Mouse (Mus musculus) common myeloid progenitor, adult 5-6 weeks (primary cell): ENCODE measurements around the gene Slc32a1. TPM values are rescaled to one million over a fixed set of nuclear protein-coding genes. Genes with fewer than 3 reads are reported as not detected.
A peak's percentile ranks its signal among the peaks of the same experiment; 100 is the strongest.

Experiments used
- ATAC-seq: replicated peaks from 2 replicates; pipeline ENCODE4 v1.8.0; 2016; ENCODE audit warnings: low read depth, mild to moderate bottlenecking, moderate TSS enrichment, inconsistent platforms; ENCODE audit not compliant: poor library complexity, severe bottlenecking
- total RNA-seq: library from RNA; stranded (forward); fragments of 200-1000, 187-1606 nt; gene quantifications from 2 replicates; pipeline ENCODE4 v1.2.3, GENCODE M21; 2017

Gene Slc32a1
- total RNA-seq, 1 experiment from 2014 or later: not detected

DNA sequence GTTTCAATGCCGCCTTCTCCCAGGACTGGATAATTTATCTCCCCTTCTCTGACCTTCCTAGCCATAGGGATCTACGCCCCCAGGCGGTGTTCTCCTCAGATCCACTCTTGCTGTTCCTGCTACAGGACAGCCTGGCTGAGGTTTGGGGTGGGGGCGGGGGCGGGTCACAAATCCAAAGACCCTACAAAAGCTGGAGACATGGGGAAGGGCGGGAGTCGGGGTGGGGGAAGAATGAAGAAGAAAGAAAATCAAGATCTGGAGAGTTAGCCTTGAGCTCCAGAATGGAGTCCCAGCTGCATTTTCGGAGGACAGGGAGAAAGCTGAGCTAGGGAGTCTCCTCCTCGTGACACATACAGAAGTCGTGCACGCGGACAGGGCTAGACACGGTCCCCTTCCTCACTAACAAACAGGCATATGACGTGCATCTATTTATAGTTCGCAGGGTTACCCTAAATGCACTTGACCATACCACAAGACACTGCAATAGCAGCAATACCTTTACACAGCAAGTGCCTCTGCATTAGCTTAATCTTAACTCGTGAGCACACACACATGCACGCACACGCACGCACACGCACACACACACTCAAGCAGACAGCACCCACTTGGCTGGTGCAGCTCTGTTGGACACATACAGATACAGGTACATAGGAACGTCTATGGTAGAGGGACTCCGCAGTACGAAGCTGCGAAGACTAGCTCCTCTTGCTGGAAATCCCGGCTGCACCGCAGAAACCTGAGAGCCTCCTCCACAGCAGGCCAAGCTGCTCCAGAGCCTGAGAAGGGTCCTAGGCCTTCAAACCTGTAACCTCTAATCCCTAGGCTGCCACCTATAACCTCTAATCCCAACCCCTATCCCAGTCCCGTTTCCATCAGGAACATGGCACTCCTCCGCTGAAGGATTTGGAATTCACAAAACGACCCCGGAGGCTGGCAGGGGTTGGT is 1.4 kb downstream of the Slc32a1 start:
- no peak for ATAC-seq

DNA sequence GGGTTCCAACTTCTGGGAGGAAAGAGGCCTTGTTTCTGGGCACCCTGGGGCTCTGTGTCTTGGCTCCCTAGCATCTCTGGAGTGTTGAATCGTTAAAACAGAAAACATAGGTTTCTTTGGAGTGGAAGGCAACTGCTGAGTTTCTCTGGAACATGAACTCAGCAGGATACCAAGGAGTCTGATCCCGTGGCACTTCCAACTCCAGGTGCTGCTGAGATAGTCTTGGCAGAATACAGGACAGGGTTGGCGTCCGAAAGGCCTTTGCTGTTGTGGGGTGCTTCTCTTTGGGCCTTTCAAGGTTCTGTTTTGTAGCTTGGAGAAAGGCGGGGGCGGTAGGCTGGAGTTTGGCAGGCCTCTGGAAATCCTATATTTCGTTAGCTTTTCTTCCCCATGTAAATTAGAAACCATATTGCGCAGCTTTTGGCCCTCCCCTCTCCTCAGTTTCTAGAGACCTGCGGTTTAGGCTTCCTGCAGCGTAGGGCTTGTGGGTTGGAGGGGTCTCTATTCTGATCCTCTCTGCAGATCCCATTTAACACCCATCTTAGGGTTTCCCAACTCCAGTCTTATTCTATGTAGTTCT is 2.2 kb downstream of the Slc32a1 start:
- ATAC-seq: 0 out of 2 replicates have a peak, but pooled peaks have one; percentile 4

DNA sequence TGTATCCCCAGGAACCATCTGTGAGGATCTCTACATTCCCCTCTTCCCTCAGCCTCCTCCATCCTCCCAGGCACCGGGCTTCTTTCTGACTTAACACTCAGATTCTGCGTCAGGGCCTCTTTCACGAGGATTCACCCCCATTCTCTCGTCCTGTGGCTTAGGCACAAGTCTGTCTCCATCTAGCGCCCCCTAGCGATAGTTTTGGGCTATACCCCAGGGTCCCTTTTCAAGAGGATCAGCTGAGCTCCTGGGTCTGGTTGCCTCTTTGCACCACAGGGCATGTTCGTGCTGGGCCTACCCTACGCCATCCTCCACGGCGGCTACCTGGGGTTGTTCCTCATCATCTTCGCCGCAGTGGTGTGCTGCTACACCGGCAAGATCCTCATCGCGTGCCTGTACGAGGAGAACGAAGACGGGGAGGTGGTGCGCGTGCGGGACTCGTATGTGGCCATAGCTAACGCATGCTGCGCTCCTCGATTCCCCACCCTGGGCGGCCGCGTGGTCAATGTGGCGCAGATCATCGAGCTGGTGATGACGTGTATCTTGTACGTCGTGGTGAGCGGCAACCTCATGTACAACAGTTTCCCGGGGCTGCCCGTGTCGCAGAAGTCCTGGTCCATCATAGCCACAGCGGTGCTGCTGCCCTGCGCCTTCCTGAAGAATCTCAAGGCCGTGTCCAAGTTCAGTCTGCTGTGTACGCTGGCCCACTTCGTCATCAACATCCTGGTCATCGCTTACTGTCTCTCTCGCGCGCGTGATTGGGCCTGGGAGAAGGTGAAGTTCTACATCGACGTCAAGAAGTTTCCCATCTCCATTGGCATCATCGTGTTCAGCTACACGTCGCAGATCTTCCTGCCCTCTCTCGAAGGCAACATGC is 3.2 kb downstream of the Slc32a1 start:
- ATAC-seq: peak; percentile 59

DNA sequence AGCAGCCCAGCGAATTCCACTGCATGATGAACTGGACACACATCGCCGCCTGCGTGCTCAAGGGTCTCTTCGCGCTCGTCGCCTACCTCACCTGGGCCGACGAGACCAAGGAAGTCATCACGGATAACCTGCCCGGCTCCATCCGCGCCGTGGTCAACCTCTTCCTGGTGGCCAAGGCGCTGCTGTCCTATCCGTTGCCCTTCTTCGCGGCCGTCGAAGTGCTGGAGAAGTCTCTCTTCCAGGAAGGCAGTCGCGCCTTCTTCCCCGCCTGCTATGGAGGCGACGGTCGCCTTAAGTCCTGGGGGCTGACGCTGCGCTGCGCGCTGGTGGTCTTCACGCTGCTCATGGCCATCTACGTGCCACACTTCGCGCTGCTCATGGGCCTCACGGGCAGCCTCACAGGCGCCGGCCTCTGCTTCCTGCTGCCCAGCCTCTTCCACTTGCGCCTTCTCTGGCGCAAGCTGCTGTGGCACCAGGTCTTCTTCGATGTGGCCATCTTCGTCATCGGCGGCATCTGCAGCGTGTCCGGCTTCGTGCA is 3.9 kb downstream of the Slc32a1 start:
- no peak for ATAC-seq

DNA sequence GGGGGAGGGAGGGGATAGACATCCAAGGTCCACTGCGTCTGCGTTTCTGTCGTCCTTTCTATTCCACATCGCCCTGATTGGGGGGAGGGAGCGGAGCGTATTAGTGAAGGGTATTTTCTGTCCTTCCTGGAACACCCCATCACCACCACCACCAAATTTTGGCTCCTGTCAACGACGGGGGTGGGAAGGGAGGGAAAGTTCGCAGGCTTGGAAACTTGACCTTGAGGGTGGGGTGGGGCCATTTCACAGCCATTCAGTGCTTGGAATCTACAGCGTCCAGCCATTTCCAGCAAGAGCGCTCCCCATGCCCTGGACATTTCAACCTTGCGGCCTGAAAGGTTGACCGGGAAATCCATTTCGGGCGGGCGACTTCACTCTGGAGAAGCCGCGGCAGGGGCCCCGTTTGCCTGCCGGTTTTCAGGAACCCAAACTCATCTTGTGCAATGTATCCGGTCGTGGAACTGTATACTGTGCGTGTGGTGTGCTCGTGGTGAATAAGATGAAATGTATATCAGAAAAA is 4.7 kb downstream of the Slc32a1 start:
- no peak for ATAC-seq

DNA sequence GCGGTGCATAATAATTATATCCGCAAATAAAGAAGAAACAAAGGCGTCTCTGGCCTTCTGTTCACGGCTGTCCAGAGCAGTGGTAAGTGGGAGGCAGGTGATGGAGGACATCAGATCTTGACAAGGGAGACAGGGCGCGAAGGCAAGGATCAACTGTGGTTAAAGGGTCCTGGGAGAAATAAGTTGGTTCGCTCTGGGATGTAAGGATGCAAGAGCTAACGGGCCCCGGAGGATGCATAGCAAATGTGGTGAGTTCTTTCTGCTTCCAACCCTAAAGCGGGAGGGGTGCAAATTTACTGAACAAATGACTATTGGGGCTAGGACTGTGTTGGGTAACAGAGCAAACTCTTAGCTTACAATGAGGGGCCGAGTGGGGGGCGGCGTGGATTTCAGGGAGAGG is 5.1 kb downstream of the Slc32a1 start:
- no peak for ATAC-seq

DNA sequence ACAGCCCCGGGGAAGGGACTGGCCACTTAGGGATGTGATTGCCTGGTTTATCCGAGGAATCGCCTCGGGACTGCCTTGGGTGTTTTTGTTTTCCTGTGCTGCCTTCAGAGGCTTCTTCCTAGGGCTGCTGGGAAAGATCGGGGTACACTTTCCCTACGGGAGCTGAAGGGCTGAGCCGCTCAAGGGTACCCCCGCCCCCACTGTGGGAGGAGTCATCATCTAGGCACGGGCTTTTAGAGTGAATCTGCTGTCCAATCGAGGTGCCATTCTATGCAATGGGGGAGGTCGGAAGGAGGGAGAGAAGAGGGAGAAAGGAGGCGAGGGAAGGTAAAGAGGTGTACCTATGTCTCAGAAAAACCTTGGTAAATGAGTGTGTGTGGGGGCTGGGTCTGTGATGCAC is 5.7 kb downstream of the Slc32a1 start:
- no peak for ATAC-seq

DNA sequence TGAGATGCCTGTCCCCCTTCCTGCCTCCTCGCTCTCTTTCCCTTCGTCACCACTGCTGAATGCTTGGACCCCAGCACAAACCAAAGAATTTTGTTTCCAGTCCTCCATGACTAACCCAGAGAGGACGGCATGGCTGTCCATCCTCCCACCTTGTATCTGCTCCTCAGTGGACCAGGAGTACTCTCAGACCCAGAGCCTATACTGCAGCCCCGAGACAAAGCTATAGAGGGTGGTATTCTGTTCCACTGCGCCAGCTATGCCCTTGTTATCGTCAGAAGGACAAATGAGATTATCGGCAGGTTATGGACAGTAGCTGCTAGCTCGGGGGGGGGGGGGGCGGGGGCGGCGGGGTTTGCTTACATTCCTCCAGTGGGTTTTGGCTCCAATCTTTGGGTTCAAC is 6.2 kb downstream of the Slc32a1 start:
- ATAC-seq: no peak

DNA sequence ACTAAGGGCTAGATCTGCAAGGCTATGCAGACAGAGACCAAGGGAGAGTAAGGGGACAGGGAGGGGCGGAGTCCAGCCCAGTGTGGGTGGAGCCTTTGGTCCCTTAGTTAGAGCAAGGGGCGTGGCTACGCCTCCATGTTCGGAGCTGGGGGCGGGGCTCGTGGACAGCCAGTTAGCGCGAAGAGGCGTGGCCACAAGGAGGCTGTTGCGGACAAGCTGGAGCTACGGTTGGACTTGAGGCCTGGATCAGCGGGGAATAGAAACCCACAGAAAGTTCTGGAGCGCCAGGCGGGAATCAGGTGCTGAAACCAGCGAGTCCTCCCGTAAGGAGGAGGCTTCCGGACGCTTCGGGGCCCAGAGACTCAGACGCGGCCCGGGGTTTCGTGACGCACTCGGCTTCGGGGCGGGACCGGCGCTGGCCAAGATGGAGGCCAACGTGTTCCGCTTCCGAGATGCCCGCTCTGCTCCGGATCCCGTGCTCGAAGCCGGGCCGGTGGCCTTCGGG is 14.2 kb downstream of the Slc32a1 start, which contains the start of gene Actr5:
TSS of gene Actr5 (plus strand) at position 171 of the 505 bp plus-strand sequence.
- ATAC-seq: peak; percentile 96

DNA sequence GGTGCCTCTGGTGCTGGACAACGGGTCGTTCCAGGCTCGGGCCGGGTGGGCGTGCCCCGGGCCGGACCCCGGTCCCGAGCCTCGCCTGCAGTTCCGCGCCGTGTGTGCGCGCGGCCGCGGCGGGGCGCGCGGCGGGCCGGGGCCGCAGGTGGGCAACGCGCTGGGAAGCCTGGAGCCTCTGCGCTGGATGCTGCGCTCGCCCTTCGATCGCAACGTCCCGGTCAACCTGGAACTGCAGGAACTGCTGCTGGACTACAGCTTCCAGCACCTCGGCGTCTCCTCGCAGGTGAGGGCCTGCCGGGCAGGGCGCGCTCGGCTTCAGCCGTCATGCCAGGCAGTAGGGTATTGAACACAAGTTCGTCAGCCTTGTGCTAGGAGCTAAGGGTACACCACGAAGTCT is 14.7 kb downstream of the Slc32a1 start:
- peak; percentile 2; the same call in 1 of the 2 replicates for ATAC-seq

DNA sequence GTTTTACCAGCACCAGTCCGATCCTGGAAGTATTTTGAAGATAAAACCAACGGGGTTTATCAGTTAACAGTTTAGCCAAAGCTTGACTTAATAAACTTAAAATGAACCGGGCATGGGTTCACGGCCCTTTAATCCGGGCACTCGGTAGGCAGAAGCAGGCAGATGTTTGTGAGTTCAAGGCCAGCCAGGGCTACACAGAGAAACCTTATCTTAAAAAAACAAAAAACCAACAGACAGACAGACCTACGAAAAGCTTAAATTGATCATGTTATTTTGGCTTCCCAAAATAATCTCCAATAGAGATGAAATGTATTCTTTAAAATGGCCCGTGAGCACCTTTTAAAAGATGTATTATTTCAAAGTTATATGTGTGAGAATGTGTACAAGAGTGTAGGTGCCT is 15.1 kb downstream of the Slc32a1 start:
- no peak for ATAC-seq

DNA sequence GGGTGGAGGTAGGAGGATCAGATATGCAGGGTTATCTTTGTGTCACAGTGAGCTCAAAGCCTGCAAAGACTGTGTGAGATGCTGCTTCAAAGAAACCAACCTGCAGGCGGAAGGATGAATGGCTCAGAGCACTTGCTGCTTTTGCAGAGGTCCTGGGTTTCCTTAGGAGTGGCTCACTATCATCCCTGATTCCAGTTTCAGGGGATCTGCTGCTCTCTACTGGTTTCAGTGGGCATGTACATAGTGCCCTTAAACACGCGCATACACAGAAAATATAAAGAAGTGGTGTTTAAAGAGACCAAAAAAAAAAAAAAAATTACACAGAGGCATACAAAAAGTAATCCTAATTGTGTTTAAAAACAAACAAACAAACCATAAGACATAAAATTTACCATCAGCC is 18.3 kb downstream of the Slc32a1 start:
- ATAC-seq: no peak; the same call in 1 of the 2 replicates

DNA sequence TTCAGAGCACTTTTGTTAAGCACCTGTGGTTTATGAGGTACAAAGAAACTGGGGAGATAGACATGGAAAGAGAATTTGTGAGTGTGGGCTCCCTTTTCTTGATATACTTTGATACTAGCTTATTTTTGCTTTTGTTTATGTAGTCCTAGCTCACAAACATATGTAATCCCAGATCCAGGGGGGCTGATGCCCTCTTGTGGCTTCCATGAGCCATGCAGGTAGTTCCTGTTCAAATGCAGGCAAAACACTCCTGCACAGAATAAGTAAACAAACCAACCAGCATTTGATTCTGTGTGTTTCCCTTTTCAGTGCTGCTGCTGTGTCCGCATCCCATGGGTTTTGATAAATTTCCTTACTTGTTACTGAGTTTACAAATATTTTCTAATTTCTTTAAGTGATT is 18.8 kb downstream of the Slc32a1 start:
- no peak for ATAC-seq

DNA sequence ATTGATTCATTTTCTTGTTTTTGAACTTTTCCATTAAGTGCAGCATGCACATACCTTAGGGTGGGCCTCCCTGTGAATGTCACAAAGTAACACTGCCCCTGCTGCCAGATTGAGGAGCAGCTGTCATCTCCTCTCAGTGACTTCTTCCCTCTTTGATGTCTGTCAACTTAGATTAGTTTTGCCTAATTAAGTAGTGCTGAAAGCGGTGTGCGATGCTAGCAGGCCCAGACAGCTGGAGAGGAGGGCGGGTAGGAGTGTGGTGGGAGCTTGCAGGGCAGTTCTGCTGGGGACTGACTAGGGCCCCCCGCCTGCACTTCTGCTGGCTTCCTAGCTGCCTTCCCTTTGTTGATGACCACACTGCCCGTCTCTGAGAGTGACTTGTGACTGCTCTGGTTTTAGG is 21.3 kb downstream of the Slc32a1 start:
- ATAC-seq: 0 out of 2 replicates have a peak, but pooled peaks have one; percentile 9

DNA sequence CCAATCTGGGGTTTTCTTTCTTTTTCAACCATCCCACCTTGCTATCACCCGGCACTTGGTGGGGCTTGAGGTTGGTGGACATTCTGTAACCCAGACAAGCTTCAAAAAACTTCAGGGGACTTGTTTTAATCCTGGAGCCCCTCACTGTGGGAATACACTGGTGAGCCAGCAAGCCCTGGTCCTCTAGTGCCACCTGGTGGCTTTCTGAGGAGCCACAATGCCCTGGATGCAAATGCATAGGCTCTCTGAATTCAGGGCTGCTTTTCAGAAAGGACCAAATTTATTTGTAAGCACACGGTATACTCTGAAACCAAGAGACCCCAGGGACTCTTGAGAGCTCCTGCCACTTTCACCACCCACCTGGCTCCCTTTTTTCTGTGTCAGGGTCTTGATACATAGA is 31.3 kb downstream of the Slc32a1 start:
- peak; percentile 84 for ATAC-seq

DNA sequence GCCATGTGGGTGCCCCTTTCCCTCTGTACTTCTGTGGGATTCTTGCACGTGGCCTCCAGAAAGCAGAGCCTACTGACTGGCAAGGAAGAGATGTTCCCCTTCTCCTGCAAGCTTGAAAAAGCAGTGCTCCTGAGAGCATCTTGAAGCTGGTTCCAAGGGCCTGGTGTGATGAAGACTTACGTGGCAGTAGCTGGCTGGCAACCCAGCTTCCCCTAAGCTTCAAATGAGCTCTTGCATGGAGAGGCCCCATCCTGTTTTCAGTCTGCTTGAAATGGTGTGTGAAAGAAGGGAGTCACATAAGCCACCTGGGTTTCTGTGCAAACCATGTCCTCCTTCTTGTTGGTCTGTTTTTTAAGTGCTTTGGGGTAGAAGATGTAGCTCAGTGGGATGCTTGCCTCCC is 32.0 kb downstream of the Slc32a1 start:
- ATAC-seq: no peak

DNA sequence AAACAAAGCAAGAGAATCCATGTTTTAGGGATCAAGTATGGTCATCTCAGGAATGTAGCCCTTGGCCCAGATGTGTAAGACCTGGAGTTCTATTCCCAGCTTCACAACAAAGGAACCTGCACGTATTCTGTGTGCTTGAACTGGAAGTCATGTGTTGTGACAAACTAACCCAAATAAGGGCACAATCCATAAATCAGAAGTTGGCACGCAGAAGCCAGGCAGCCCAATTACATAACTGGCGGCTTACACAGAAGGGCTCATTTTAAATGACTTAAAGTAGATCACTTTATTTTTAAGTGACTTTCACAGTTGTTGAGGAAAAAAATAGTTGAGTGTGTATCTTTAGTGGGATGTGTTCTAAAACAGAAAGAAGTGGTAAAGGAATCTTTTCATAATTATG is 33.2 kb downstream of the Slc32a1 start:
- no peak for ATAC-seq

DNA sequence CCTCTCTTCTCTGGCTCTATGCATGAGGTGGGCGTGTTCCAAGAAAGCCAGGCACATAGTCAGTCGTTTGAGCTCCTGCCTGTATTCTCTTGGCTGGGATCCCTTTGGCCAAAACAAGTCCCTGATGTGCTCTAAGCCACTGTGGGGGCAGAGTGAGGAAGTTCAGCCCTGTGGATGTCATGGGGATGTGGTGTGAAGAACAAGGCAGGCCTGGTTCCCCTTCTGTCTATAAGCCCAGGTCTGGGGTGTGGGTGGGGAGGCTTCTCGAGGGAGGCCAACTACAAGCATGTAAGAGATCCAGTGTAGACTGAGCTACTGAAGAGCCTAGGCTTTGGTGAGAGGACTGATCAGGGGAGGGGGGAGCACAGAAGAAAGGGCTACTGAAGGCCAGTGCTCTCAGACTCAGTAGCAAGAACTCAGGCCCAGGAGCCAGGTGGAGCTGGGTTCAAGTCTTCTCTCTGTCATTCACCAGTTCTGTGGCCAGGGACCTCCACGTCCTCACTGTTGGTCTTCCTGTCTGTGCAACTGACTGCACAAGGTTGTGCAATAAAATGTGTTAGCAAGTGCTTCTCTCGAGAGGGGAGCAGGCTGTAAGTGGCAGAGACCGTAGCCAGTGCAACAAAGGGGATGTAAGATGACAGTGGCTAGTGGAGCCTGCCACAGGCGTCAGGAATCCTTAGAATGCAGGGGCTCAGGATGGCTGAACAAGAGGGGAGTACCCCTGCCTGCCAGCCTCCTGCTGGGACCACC is 40.8 kb downstream of the Slc32a1 start:
- peak; percentile 74 for ATAC-seq

DNA sequence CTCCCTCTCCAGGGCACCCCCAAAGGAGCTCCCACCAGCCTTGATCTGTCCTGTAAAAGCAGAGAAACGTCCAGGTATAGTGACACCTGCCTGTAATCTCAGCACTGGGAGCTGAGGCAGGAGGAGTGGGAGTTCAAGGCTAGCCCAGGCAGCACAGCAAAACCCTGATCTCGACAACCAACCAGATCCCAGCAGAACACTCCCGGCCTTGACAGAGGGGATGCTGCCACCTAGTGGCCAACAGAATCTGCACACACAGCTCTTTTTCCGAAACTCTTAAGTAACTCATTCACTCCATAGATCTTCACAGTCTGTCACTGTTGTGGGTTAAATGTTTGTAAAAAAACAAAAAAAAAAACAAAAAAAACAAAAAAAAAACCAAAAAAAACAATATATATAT is 42.4 kb downstream of the Slc32a1 start:
- ATAC-seq: peak; percentile 85
